8 mouse cellular contexts compared by ENCODE assay signal in the genomic region with DNA sequence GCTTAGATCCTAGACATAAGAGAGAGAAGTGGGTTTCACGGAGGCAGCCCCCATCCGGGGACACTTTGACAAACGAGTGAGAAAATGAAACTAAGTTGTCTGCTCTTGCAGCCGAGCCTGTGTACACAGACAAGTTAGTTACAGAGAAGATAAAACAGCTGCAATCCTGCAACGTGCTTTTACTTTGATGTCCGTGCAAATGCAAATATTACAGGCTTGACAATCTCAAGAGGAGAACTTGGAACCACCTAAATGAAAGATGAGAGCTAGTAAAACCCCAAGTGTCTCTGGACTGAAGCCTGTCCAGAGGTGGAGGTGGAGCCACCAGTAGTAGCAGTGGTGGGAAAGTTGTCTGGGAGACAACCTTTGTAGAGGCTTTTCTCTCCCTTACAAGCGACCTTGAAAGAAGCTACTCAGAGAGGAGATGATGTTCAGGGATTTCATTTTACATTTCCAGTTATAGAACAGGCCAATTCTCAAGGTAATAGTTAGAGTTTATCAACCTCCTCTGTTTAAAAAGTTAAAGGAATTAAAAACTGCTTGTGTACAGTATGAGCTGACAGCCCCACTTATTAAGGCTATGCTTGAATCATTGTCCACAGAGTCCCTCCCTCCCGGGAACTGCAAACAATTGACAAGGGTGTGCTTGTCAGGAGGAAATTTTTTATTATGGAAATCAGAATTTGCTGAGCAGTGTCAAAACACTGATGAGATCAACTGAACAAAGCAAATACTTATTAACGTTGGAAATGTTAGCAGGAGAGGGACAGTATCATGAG.
DNase-seq lines count a peak whose midpoint lies in the region; ATAC-seq and TF ChIP-seq lines count a peak whose summit lies in the region.

No protein-coding gene starts in this region.

- TF ChIP-seq CTCF in cerebellum, adult 2 months (IDR thresholded peaks at IDR 0.05; ENCODE audit: borderline replicate concordance, insufficient read depth, low read depth, low read length): no peak

- H3K9ac ChIP-seq in limb, embryonic 14.5 days (ENCODE audit: low read depth, low read length, severe bottlenecking): no peak overlapping the region
- no peak overlapping the region for H3K9ac ChIP-seq in stomach, embryonic 14.5 days (replicated peaks; ENCODE audit: low read depth, low read length)
- H3K9ac ChIP-seq in forebrain, embryonic 15.5 days (replicated peaks): no peak overlapping the region

- WGBS in limb, embryonic 14.5 days: 51% methylated on average over 9 of the region's 9 CpGs
- WGBS in stomach, embryonic 14.5 days: 29% methylated on average over 9 of the region's 9 CpGs
- WGBS in cerebellum, adult 2 months: 34% methylated on average over 9 of the region's 9 CpGs
- WGBS in forebrain, embryonic 15.5 days: 59% methylated on average over 9 of the region's 9 CpGs

- H3K36me3 ChIP-seq in limb, embryonic 14.5 days (ENCODE audit: control insufficient read depth, insufficient read depth, low read length): no peaks in the 10 kb centered on the region
- no peaks in the 10 kb centered on the region for H3K36me3 ChIP-seq in stomach, embryonic 14.5 days (ENCODE audit: control insufficient read depth, insufficient read depth, low read length)
- no peaks in the 10 kb centered on the region for H3K36me3 ChIP-seq in forebrain, embryonic 15.5 days

- no peaks in the 10 kb centered on the region for H3K27me3 ChIP-seq in limb, embryonic 14.5 days (ENCODE audit: control insufficient read depth, insufficient read depth, low read length)
- no peaks in the 10 kb centered on the region for H3K27me3 ChIP-seq in stomach, embryonic 14.5 days (ENCODE audit: control insufficient read depth, insufficient read depth, low read length)
- no peaks in the 10 kb centered on the region for H3K27me3 ChIP-seq in cerebellum, adult 2 months (ENCODE audit: control insufficient read depth, insufficient read depth, low read length)
- no peaks in the 10 kb centered on the region for H3K27me3 ChIP-seq in forebrain, embryonic 15.5 days

- no peak overlapping the region for H3K4me3 ChIP-seq in limb, embryonic 14.5 days (replicated peaks; ENCODE audit: low read length)
- H3K4me3 ChIP-seq in stomach, embryonic 14.5 days (ENCODE audit: low read depth, low read length): peak overlapping the region; percentile 17
- no peak overlapping the region for H3K4me3 ChIP-seq in cerebellum, adult 2 months (replicated peaks; ENCODE audit: insufficient read depth, low read depth, low read length)
- H3K4me3 ChIP-seq in forebrain, embryonic 15.5 days: no peak overlapping the region

- DNase-seq in heart, adult 8-10 months (ENCODE audit: low spot score): peak; percentile 3
- DNase-seq in heart, postnatal 25 days (ENCODE audit: low spot score): no peak
- no peak for DNase-seq in limb, embryonic 14.5 days (ENCODE audit: low spot score)
- DNase-seq in cerebellum, adult 2 months: no peak
- no peak for DNase-seq in testis, postnatal 10 days (ENCODE audit: low spot score)

- peak; percentile 81 for ATAC-seq in activated CD4-positive, CD25-positive, alpha-beta regulatory T cell, adult 4 months
- no peak for ATAC-seq in limb, embryonic 14.5 days (ENCODE audit: low FRiP score, low read depth)
- ATAC-seq in stomach, embryonic 14.5 days (ENCODE audit: insufficient number of reproducible peaks, insufficient read depth, low FRiP score, low read depth): no peak; the same call in 1 of the 2 replicates
- no peak for ATAC-seq in forebrain, embryonic 15.5 days (replicated peaks)

- no peak for TF ChIP-seq POLR2A in limb, embryonic 14.5 days (IDR thresholded peaks at IDR 0.05; ENCODE audit: borderline replicate concordance, extremely low read depth, insufficient read depth, insufficient read length)
- TF ChIP-seq POLR2A in cerebellum, adult 2 months (IDR thresholded peaks at IDR 0.05; ENCODE audit: borderline replicate concordance, insufficient read depth, low read length): no peak

- no peak overlapping the region for H3K27ac ChIP-seq in limb, embryonic 14.5 days (replicated peaks; ENCODE audit: low read depth, low read length)
- no peak overlapping the region for H3K27ac ChIP-seq in stomach, embryonic 14.5 days (ENCODE audit: low read length)
- H3K27ac ChIP-seq in cerebellum, adult 2 months (ENCODE audit: insufficient read depth, low read length): no peak overlapping the region
- H3K27ac ChIP-seq in forebrain, embryonic 15.5 days (replicated peaks): no peak overlapping the region

- intact Hi-C loops in heart, postnatal 25 days (cut with DNase I): no loop called here

- H3K9me3 ChIP-seq in limb, embryonic 14.5 days (ENCODE audit: control insufficient read depth, low read length): no peaks in the 10 kb centered on the region
- H3K9me3 ChIP-seq in stomach, embryonic 14.5 days (ENCODE audit: control insufficient read depth, low read depth, low read length): no peaks in the 10 kb centered on the region
- no peaks in the 10 kb centered on the region for H3K9me3 ChIP-seq in forebrain, embryonic 15.5 days

- H3K4me2 ChIP-seq in limb, embryonic 14.5 days (replicated peaks; ENCODE audit: low read depth, low read length, severe bottlenecking): 0 out of 2 replicates have a peak overlapping the region, but pooled peaks have one; percentile 2
- peak overlapping the region; percentile 39; the same call in 1 of the 2 replicates for H3K4me2 ChIP-seq in stomach, embryonic 14.5 days (replicated peaks; ENCODE audit: low read depth, low read length)
- H3K4me2 ChIP-seq in forebrain, embryonic 15.5 days (replicated peaks): no peak overlapping the region

- H3K4me1 ChIP-seq in limb, embryonic 14.5 days (ENCODE audit: control insufficient read depth, insufficient read depth, low read length): no peaks in the 10 kb centered on the region
- H3K4me1 ChIP-seq in stomach, embryonic 14.5 days (ENCODE audit: control insufficient read depth, insufficient read depth, low read length): no peaks in the 10 kb centered on the region
- H3K4me1 ChIP-seq in cerebellum, adult 2 months (ENCODE audit: control insufficient read depth, insufficient read depth, low read length): no peaks in the 10 kb centered on the region
- no peaks in the 10 kb centered on the region for H3K4me1 ChIP-seq in forebrain, embryonic 15.5 days
